25 mouse cellular contexts compared by ENCODE assay signal in the genomic region with DNA sequence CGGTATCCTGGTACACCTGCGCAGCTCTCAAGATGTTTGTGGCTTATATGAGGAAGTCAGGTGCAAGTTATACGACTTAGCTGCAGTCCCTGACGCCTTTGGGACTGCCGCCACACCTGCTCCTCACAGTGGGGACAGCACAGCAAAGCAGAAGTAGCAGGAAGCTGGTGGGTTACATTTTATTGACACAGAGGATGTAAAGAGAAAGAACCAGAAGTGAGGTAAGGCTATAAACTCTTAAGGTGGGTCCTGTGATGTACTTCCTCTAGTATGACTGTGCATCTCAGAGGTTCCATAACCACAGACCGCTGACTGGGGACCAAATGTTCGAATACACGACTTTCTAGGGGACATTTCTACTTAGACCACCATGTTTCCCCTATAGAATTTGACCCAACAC. TPM values are rescaled to one million over a fixed set of nuclear protein-coding genes. Genes with fewer than 3 reads are reported as not detected.
"Had no signal": no experiment of that assay in that cellular context is flagged by ENCODE, and none has a peak within 500 bp of the region (broad histone marks: within the 10 kb centered on the region; RNA-seq: fewer than 3 reads in every experiment).

No protein-coding gene starts in this region.

- H3K27ac ChIP-seq: heart, embryonic 13.5 days; heart, embryonic 15.5 days; hindbrain, embryonic 10.5 days; hindbrain, embryonic 12.5 days; hindbrain, embryonic 14.5 days; intestine, embryonic 15.5 days; layer of hippocampus, adult 2 months; left cerebral cortex, adult 2 months; limb, embryonic 10.5 days; limb, embryonic 12.5 days had no signal

- DNase-seq: gastrocnemius, postnatal 14 days; gastrocnemius, postnatal 36 days; heart, adult 18-20 months; heart, postnatal 14 days; heart, postnatal 36 days; kidney, adult 18-20 months; kidney, adult 8-10 months; kidney, postnatal 10 days; kidney, postnatal 25 days; kidney, postnatal 4 days; liver had no signal

- H3K4me2 ChIP-seq: heart, embryonic 11.5 days; heart, embryonic 13.5 days; heart, embryonic 15.5 days; hindbrain, embryonic 12.5 days; hindbrain, embryonic 14.5 days; intestine, embryonic 15.5 days; limb, embryonic 12.5 days had no signal

- H3K36me3 ChIP-seq: heart, embryonic 13.5 days; heart, embryonic 15.5 days; hindbrain, embryonic 10.5 days; hindbrain, embryonic 12.5 days; intestine, embryonic 15.5 days; limb, embryonic 10.5 days; limb, embryonic 12.5 days had no signal

- H3K9ac ChIP-seq: heart, embryonic 13.5 days; heart, embryonic 15.5 days; hindbrain, embryonic 12.5 days; hindbrain, embryonic 14.5 days; intestine, embryonic 15.5 days; limb, embryonic 12.5 days had no signal

- H3K4me3 ChIP-seq: heart, embryonic 13.5 days; heart, embryonic 15.5 days; hindbrain, embryonic 10.5 days; hindbrain, embryonic 12.5 days; intestine, embryonic 15.5 days; layer of hippocampus, adult 2 months; left cerebral cortex, adult 2 months; limb, embryonic 10.5 days; limb, embryonic 12.5 days had no signal

- H3K27me3 ChIP-seq: heart, embryonic 13.5 days; heart, embryonic 15.5 days; hindbrain, embryonic 12.5 days; intestine, embryonic 15.5 days; limb, embryonic 12.5 days had no signal

- ATAC-seq: hindbrain, embryonic 16.5 days; inflammation-experienced regulatory T-cells, adult 6 months; intestine, embryonic 15.5 days; intestine, postnatal 0 days had no signal

- H3K9me3 ChIP-seq: heart, embryonic 15.5 days; intestine, embryonic 15.5 days; limb, embryonic 10.5 days; limb, embryonic 12.5 days had no signal

- H3K4me1 ChIP-seq: heart, embryonic 15.5 days; hindbrain, embryonic 10.5 days; hindbrain, embryonic 12.5 days; intestine, embryonic 15.5 days; limb, embryonic 10.5 days; limb, embryonic 12.5 days had no signal

RNA-seq across cellular contexts. Expression of a gene that starts 11.4 kb away (rescaled TPM):
- polyA plus RNA-seq: inflammation-experienced regulatory T-cells, adult 6 months had no signal
